Mouse (Mus musculus): ENCODE measurements around the gene Tet2.

DNA sequence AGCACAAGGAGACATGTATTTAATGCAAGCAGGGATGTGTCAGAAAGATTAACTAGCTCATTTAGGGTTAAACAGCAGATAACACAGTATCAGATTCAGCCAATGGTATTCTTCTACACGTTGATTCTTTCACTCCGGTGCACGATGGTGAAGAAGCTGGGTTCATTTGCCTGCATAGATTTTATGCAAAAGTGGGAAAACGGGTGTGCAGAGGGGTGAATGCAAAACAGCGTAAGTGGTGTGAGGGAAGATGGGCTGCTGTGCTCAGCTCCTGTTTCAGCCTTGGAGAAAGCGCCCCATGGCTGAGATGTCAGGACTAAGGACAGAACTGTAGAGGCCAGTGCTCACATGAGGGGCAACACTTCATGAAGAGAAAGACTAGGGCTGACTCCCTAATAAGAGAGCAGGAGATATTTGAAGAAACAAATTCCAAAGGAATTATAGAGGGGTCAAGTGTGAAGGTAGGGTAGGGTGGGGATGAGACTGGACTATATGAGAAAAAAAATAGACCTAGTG is 9.7 kb upstream of the Tet2 start:
- TF ChIP-seq GATA1 (IDR thresholded peaks at IDR 0.05; ENCODE audit: borderline replicate concordance, low read length) (no peak), FLI1 (IDR thresholded peaks at IDR 0.05; ENCODE audit: low read length) (no peak)

All from megakaryocyte, embryonic 14.5 days (primary cell).